Mouse (Mus musculus) heart, adult 2 months (tissue): ENCODE data around the gene Cldn24.

ENCODE experiments used
- CTCF ChIP-seq: fragments of 200-600 bp; IDR thresholded peaks from 2 replicates; pipeline ENCODE4 v1.8.1; 2022; ENCODE audit warnings: antibody characterized with exemption, mild to moderate bottlenecking, moderate library complexity
- EP300 ChIP-seq: fragments of 200-500 bp; IDR thresholded peaks from 2 replicates; pipeline ENCODE4 v1.6.1; 2011; ENCODE audit warnings: low read depth, low read length, control low read depth; ENCODE audit not compliant: insufficient read depth
- POLR2A ChIP-seq: fragments of 200-500 bp; IDR thresholded peaks from 2 replicates; pipeline ENCODE4 v1.6.1; 2011; ENCODE audit warnings: mild to moderate bottlenecking, low read depth, low read length, control low read depth; ENCODE audit not compliant: insufficient read depth

- TF ChIP-seq EP300: no peak
- peak; percentile 69 for TF ChIP-seq CTCF
- no peak for TF ChIP-seq POLR2A
Observed at GRCm38 (mm10) chr8:47849842-47850241, 27.9 kb downstream of the Cldn24 start.
